Mouse (Mus musculus) midbrain, embryonic 14.5 days (tissue): ENCODE data around the gene Tns3. TPM values are rescaled to one million over a fixed set of nuclear protein-coding genes. Genes with fewer than 3 reads are reported as not detected.

Experiments used
- ATAC-seq: fragments of 200-750 bp; cut with Nextera tagmentation; 2 replicates; pipeline ENCODE4 v1.8.0; 2017; ENCODE audit warnings: moderate number of reproducible peaks, moderate library complexity; ENCODE audit not compliant: low FRiP score, low TSS enrichment
- DNase-seq: peaks from one replicate; pipeline ENCODE4 v3.0.0-alpha.2; 2015
- H3K27ac ChIP-seq: fragments of 300-500 bp; sonication (generic); replicated peaks from 2 replicates; pipeline ENCODE4 v1.5.1; 2014; ENCODE audit warnings: mild to moderate bottlenecking, low read depth, low read length, moderate library complexity
- H3K27me3 ChIP-seq: fragments of 300-500 bp; sonication (generic); 2 replicates; pipeline ENCODE4 v1.6.1; 2014; ENCODE audit warnings: low read length, control low read depth, mixed read lengths; ENCODE audit not compliant: control insufficient read depth, insufficient read depth
- H3K36me3 ChIP-seq: fragments of 300-500 bp; sonication (generic); 2 replicates; pipeline ENCODE4 v1.6.1; 2014; ENCODE audit warnings: low read length, control low read depth; ENCODE audit not compliant: control insufficient read depth, insufficient read depth
- H3K4me1 ChIP-seq: fragments of 300-500 bp; sonication (generic); 2 replicates; pipeline ENCODE4 v1.6.1; 2014; ENCODE audit warnings: mild to moderate bottlenecking, antibody characterized with exemption, low read length, control low read depth; ENCODE audit not compliant: control insufficient read depth, insufficient read depth
- H3K4me2 ChIP-seq: fragments of 300-500 bp; sonication (generic); 2 replicates; pipeline ENCODE4 v1.6.1; 2014; ENCODE audit warnings: mild to moderate bottlenecking, low read length, moderate library complexity
- H3K4me3 ChIP-seq: fragments of 300-500 bp; sonication (generic); replicated peaks from 2 replicates; pipeline ENCODE4 v1.5.1; 2014; ENCODE audit warnings: low read depth, low read length
- H3K9ac ChIP-seq: fragments of 300-500 bp; sonication (generic); replicated peaks from 2 replicates; pipeline ENCODE4 v1.6.1; 2014; ENCODE audit warnings: mild to moderate bottlenecking, low read length, moderate library complexity
- H3K9me3 ChIP-seq: fragments of 300-500 bp; sonication (generic); 2 replicates; pipeline ENCODE4 v1.6.1; 2016; ENCODE audit warnings: low read length, control low read depth, mixed read lengths; ENCODE audit not compliant: control insufficient read depth
- WGBS: fragments of 180-500 bp; shearing (Covaris S2); extraction: QIAGEN DNeasy Blood & Tissue Kit; methylation state at CpG from one replicate; pipeline ENCODE4 v1.1.7; 2014; 5-methylcytosine and 5-hydroxymethylcytosine counted together
- polyA plus RNA-seq: library from polyadenylated mRNA; unstranded; fragments of >200 nt; fragmentation: Nextera tagmentation; extraction: Ambion mirVana; gene quantifications from 2 replicates; pipeline ENCODE4 v1.2.1, GENCODE M21; 2014

Gene Tns3
- polyA plus RNA-seq, 1 experiment from 2014 or later = 4.4 TPM

DNA sequence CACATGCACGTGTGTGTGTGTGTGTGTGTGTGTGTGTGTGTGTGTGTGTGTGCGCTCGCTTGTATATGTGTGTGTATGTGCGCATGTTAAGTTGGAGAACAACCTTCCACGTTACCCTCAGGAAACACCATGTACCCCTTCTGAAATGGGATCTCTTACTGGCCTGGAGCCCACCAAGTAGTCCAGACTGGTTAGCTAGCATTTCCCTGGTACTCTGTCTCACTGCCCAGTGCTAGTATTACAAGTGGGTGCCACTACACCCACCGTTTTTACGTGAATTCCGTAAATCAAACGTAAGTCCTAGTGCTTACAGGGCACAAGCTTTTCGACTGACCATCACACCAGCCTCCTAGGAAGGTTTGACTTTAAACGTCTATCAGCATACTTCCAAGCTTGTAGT, 236.7 kb downstream of the Tns3 start:
- Histone ChIP-seq H3K4me2 (no peak overlapping the region), H3K27ac (no peak overlapping the region), H3K4me1 (peaks cover 6% of the 10 kb centered on the region), H3K4me3 (no peak overlapping the region), H3K9ac (no peak overlapping the region), H3K9me3 (no peaks in the 10 kb centered on the region), H3K36me3 (no peaks in the 10 kb centered on the region), H3K27me3 (no peaks in the 10 kb centered on the region)
- ATAC-seq (no peak), DNase-seq (no peak)
- 94% methylated on average over 11 of the region's 11 CpGs for WGBS

DNA sequence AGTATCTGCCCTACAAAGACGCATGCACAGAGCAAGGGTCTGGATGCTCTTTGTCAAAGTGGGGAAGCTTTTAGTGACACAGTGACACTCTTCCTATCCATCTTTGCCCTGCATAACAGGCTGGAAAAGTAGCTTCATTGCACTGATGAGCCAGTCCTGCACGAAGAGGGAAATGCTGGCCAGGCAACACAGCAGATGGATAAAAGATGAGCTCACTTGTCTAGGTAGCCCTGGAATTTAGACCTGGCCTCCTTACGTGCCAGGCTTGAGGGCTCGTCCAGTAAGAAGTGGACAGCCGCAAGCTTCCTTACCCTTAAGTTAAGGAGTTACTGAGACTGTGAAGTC, 239.1 kb downstream of the Tns3 start:
- Histone ChIP-seq H3K9ac (no peak overlapping the region), H3K4me1 (peaks cover 6% of the 10 kb centered on the region), H3K27me3 (no peaks in the 10 kb centered on the region), H3K27ac (no peak overlapping the region), H3K9me3 (no peaks in the 10 kb centered on the region), H3K36me3 (no peaks in the 10 kb centered on the region), H3K4me2 (no peak overlapping the region), H3K4me3 (no peak overlapping the region)
- DNase-seq (no peak), ATAC-seq (no peak; the same call in 1 of the 2 replicates)
- 93% methylated on average over 5 of the region's 5 CpGs for WGBS

DNA sequence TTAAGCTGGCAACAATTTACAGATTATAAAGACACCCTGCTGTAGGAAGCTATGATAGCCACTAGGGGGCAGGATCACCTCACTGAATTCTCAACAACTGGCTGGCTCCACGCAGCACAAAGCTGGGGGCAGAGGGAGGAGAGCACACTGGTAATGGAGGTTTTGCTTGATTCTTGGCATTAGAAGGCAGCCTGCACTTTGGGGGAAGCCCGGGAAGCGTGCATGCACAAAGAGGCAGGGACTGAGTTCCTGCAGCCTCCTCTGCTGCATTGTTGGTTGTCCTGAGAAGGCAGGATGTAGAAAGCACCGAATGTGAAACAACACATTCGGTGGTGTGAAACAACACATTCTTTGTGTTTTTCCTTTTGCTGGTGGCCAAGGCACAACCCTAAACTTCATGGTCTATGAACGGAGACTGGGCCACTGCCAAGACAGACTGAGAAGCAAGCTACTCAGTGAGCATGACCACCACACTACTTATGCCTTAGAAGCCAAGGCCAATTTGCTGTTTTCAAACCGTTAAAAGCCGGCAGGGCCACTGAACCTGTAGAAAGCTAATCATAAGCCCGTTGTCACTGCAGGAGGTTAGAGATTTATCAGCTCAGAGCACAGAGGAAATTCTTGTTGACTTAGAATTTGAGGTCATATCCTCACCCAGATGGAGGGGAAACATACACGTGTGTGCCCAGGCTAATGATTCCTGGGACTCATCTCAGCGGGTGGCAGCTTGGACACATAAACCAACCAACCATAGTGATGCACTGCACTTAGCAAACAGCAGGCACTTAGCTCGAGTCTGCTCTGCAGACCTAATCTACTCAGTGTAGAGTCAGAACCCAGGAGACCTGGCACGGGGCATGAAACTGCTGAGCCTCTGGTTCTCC, 239.8 kb downstream of the Tns3 start:
- Histone ChIP-seq H3K9me3 (no peaks in the 10 kb centered on the region), H3K27me3 (no peaks in the 10 kb centered on the region), H3K4me2 (peak overlapping the region; percentile 36), H3K4me3 (no peak overlapping the region), H3K4me1 (peaks cover 6% of the 10 kb centered on the region), H3K36me3 (no peaks in the 10 kb centered on the region), H3K27ac (peak overlapping the region; percentile 66), H3K9ac (no peak overlapping the region; the same call in 1 of the 2 replicates)
- 36% methylated on average over 13 of the region's 13 CpGs for WGBS
- DNase-seq = peak; percentile 94
- ATAC-seq = peak; percentile 91

DNA sequence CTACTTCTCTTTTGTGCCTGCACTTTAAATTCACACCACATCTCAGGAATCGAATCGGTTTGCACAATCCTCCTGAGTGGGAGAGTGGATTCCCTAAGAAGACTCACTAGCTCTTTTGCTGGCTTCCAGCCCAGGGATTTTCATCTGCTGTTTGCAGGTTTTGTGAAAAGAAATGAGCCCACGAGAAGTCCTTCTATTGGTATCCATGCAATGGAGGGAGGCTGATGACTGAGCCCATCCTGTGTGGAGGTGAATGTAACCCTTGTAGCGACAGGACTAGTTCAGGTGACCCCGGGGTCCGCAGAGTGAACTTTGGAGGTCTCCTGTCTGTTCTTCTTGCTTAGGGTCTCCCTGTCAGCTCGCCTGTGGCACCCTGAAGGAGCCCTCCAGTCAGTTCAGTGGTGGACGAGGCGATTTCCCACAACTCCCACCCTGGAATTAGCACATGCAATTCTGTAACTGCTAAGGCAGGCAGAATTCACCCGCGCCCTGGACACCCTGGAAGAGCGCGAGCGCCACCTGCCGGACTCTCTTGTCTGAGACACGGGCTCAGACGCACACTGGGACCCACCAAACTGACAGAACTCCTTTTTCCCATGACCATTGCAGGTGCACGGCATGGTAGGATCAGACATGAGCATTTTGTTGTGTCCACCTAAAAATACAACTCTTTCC, 259.0 kb downstream of the Tns3 start:
- no peaks in the 10 kb centered on the region for H3K4me1 ChIP-seq
- H3K4me3 ChIP-seq = no peak overlapping the region
- no peaks in the 10 kb centered on the region for H3K27me3 ChIP-seq
- H3K36me3 ChIP-seq = no peaks in the 10 kb centered on the region
- 29% methylated on average over 18 of the region's 18 CpGs for WGBS
- no peak overlapping the region for H3K9ac ChIP-seq
- H3K4me2 ChIP-seq = no peak overlapping the region
- peak; percentile 77; the same call in 1 of the 2 replicates for ATAC-seq
- no peak overlapping the region for H3K27ac ChIP-seq
- H3K9me3 ChIP-seq = no peaks in the 10 kb centered on the region
- DNase-seq = peak; percentile 94

DNA sequence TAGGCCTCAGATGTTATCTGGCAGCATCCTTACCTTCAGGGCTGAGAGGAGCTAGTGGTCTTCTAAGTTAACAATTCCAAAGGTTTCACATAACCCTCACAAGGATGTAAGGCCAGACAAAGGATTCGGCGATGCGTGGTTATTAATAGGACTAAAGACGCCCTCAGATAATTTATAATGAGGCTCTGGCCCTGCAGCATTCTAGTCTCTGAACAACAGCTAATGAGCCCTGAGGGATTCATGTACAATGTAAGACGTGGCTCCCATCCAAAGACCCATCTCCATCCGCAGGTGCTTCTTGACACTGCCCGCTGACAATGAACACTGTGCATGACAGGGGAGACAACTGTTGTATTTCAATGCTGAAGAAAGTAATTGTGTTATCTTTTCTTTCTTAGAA, 263.0 kb downstream of the Tns3 start:
- no peak overlapping the region for H3K4me3 ChIP-seq
- ATAC-seq (no peak), DNase-seq (peak; percentile 23)
- no peaks in the 10 kb centered on the region for H3K36me3 ChIP-seq
- 59% methylated on average over 7 of the region's 7 CpGs for WGBS
- no peak overlapping the region for H3K4me2 ChIP-seq
- no peaks in the 10 kb centered on the region for H3K9me3 ChIP-seq
- H3K27me3 ChIP-seq = no peaks in the 10 kb centered on the region
- no peak overlapping the region for H3K27ac ChIP-seq
- H3K4me1 ChIP-seq = no peaks in the 10 kb centered on the region
- no peak overlapping the region for H3K9ac ChIP-seq

DNA sequence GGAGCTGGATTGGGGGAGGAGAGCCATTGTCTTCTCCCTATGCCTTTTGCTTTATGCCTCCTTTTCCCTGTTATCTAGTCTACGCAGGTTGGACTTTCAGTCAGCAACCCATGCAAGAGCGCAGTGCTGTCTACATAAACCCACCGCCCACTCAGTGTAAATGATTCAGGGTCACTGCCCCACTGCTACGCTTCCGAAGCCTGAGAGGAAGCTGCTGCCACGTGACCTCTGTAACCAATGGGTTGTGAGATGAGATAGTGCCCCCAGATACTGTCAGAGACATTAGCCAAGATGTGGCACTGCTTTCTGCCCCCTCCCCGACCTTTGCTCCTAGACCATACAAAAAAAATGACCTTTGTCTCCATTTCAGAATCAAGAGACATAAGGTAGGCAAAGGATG, 268.0 kb downstream of the Tns3 start:
- Histone ChIP-seq H3K4me1 (no peaks in the 10 kb centered on the region), H3K27ac (no peak overlapping the region), H3K4me3 (no peak overlapping the region), H3K27me3 (no peaks in the 10 kb centered on the region), H3K9me3 (no peaks in the 10 kb centered on the region), H3K4me2 (no peak overlapping the region), H3K36me3 (no peaks in the 10 kb centered on the region), H3K9ac (no peak overlapping the region)
- ATAC-seq (no peak), DNase-seq (no peak)
- 88% methylated on average over 7 of the region's 7 CpGs for WGBS

DNA sequence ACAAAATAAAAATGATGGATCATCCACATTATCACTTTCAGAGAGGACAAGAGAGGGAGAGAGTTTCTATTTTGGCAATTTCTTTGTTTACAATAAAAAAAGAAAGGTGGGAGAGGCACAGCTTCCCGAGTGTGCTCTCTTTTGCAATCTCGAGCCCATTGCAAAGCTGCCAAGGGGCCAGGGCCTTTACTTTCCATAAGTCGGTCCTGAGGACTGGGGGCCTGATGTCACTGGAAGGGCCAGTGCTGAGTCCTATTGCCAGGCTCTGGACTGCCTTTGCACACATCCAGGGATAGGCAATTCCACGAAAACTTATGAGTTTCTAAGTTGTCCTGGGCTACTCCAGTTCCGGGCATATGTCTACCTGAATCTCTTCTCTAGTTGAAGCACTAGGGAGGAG, 272.8 kb downstream of the Tns3 start:
- no peaks in the 10 kb centered on the region for H3K27me3 ChIP-seq
- H3K27ac ChIP-seq = no peak overlapping the region
- no peaks in the 10 kb centered on the region for H3K36me3 ChIP-seq
- 81% methylated on average over 5 of the region's 5 CpGs for WGBS
- no peak overlapping the region for H3K4me2 ChIP-seq
- DNase-seq (no peak), ATAC-seq (no peak)
- no peak overlapping the region for H3K4me3 ChIP-seq
- no peak overlapping the region for H3K9ac ChIP-seq
- H3K9me3 ChIP-seq = no peaks in the 10 kb centered on the region
- H3K4me1 ChIP-seq = no peaks in the 10 kb centered on the region

DNA sequence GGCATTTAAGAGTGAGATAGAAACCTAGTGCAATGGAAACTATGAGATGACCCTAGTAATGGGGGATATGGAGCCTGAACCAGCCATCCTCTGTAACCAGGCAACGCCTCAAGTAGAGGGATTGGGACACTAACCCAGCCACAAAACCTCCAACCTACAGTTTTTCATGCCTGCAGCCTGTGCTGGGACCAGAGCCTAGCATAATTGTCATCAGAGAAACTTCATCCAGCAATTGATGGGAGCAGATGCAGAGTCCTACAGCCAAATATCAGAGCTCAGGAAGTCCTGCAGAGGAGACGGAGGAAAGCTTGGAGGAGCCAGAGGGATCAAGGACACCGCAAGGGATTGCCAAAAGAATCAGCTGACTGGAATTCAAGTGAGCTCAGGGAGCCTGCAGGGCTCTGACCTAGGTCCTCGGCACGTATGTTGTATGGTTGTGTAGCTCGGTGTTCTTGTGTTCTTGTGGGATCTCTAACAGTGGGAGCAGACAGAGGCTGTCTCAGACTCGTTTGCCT, 278.4 kb downstream of the Tns3 start:
- no peak overlapping the region for H3K4me3 ChIP-seq
- H3K36me3 ChIP-seq = no peaks in the 10 kb centered on the region
- no peaks in the 10 kb centered on the region for H3K27me3 ChIP-seq
- no peak overlapping the region for H3K9ac ChIP-seq
- H3K4me2 ChIP-seq = no peak overlapping the region
- H3K9me3 ChIP-seq = no peaks in the 10 kb centered on the region
- 89% methylated on average over 7 of the region's 7 CpGs for WGBS
- ATAC-seq (no peak), DNase-seq (no peak)
- no peak overlapping the region for H3K27ac ChIP-seq
- H3K4me1 ChIP-seq = no peaks in the 10 kb centered on the region
